Mouse (Mus musculus): ENCODE measurements around the gene Gm10718.
"Not testable (repeated sequence)": the region's sequence is repeated elsewhere in the genome, so short reads cannot be mapped to it uniquely, and the experiment has no call there.

Gm10718 gene

DNA sequence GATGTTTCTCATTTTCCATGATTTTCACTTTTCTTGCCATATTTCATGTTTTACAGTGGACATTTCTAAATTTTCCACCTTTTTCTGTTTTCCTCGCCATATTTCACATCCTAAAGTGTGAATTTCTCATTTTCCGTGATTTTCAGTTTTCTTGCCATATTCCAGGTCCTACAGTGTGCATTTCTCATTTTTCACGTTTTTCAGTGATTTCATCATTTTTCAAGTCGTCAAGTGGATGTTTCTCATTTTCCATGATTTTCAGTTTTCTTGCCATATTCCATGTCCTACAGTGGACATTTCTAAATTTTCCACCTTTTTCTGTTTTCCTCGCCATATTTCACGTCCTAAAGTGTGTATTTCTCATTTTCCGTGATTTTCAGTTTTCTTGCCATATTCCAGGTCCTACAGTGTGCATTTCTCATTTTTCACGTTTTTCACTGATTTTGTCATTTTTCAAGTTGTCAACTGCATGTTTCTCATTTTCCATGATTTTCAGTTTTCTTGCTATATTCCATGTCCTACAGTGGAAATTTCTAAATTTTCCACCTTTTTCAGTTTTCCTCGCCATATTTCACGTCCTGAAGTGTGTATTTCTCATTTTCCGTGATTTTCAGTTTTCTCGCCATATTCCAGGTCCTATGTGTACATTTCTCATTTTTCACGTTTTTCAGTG is at the start of gene Gm10718:
Gene Gm10718 (plus strand): TSS at position 236 of the 673 bp plus-strand sequence.
- DNase-seq (ENCODE audit: low read depth, low spot score), result not testable (repeated sequence)

DNA sequence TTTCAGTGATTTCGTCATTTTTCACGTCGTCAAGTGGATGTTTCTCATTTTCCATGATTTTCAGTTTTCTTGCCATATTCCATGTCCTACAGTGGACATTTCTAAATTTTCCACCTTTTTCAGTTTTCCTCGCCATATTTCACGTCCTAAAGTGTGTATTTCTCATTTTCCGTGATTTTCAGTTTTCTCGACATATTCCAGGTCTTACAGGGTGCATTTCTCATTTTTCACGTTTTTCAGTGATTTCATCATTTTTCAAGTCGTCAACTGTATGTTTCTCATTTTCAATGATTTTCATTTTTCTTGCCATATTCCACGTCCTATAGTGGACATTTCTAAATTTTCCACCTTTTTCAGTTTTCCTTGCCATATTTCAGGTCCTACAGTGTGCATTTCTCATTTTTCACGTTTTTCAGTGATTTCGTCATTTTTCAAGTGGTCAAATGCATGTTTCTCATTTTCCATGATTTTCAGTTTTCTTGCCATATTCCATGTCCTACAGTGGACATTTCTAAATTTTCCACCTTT is 22.8 kb upstream of the Gm10718 start, which contains the start of gene Gm10722:
Gene Gm10722 (plus strand): TSS at position 478 of the 528 bp plus-strand sequence.
- peak; percentile 56 for DNase-seq (ENCODE audit: low read depth, low spot score)

DNA sequence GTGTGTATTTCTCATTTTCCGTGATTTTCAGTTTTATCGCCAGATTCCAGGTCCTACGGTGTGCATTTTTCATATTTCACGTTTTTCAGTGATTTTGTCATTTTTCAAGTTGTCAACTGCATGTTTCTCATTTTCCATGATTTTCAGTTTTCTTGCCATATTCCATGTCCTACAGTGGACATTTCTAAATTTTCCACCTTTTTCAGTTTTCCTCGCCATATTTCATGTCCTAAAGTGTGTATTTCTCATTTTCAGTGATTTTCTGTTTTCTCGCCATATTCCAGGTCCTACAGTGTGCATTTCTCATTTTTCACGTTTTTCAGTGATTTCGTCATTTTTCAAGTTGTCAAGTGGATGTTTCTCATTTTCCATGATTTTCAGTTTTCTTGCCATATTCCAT is 22.3 kb upstream of the Gm10718 start:
- not testable (repeated sequence) for DNase-seq (ENCODE audit: low read depth, low spot score)

DNA sequence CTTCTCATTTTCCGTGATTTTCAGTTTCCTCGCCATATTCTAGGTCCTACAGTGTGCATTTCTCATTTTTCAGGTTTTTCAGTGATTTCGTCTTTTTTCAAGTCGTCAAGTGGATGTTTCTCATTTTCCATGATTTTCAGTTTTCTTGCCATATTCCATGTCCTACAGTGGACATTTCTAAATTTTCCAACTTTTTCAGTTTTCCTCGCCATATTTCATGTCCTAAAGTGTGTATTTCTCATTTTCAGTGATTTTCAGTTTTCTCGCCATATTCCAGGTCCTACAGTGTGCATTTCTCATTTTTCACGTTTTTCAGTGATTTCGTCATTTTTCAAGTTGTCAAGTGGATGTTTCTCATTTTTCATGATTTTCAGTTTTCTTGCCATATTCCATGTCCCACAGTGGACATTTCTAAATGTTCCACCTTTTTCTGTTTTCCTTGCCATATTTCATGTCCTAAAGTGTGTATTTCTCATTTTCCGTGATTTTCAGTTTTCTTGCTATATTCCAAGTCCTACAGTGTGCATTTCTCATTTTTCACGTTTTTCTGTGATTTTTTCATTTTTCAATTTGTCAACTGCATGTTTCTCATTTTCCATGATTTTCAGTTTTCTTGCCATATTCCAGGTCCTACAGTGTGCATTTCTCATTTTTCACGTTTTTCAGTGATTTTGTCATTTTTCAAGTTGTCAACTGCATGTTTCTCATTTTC is 21.2 kb upstream of the Gm10718 start:
- DNase-seq (ENCODE audit: low read depth, low spot score), result peak; percentile 14

DNA sequence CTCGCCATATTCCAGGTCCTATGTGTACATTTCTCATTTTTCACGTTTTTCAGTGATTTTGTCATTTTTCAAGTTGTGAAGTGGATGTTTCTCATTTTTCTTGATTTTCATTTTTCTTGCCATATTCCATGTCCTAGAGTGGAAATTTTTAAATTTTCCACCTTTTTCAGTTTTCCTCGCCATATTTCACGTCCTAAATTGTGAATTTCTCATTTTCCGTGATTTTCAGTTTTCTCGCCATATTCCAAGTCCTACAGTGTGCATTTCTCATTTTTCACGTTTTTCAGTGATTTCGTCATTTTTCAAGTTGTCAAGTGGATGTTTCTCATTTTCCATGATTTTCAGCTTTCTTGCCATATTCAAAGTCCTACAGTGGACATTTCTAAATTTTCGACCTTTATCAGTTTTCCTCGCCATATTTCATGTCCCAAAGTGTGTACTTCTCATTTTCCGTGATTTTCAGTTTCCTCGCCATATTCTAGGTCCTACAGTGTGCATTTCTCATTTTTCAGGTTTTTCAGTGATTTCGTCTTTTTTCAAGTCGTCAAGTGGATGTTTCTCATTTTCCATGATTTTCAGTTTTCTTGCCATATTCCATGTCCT is 20.5 kb upstream of the Gm10718 start, which contains the start of gene Gm11168:
Gene Gm11168 (plus strand): TSS at position 553 of the 603 bp plus-strand sequence.
- DNase-seq (ENCODE audit: low read depth, low spot score), result not testable (repeated sequence)

DNA sequence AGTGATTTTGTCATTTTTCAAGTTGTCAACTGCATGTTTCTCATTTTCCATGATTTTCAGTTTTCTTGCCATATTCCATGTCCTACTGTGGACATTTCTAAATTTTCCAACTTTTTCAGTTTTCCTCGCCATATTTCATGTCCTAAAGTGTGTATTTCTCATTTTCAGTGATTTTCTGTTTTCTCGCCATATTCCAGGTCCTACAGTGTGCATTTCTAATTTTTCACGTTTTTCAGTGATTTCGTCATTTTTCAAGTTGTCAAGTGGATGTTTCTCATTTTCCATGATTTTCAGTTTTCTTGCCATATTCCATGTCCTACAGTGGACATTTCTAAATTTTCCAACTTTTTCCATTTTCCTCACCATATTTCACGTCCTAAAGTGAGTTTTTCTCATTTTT is 17.2 kb upstream of the Gm10718 start:
- DNase-seq (ENCODE audit: low read depth, low spot score), result not testable (repeated sequence)

DNA sequence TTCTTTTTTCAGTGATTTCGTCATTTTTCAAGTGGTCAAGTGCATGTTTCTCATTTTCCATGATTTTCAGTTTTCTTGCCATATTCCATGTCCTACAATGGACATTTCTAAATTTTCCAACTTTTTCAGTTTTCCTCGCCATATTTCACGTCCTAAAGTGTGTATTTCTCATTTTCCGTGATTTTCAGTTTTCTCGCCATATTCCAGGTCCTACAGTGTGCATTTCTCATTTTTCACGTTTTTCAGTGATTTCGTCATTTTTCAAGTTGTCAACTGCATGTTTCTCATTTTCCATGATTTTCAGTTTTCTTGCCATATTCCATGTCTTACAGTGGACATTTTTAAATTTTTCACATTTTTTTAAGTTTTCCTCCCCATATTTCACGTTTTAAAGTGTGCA is 16.7 kb upstream of the Gm10718 start:
- not testable (repeated sequence) for DNase-seq (ENCODE audit: low read depth, low spot score)

DNA sequence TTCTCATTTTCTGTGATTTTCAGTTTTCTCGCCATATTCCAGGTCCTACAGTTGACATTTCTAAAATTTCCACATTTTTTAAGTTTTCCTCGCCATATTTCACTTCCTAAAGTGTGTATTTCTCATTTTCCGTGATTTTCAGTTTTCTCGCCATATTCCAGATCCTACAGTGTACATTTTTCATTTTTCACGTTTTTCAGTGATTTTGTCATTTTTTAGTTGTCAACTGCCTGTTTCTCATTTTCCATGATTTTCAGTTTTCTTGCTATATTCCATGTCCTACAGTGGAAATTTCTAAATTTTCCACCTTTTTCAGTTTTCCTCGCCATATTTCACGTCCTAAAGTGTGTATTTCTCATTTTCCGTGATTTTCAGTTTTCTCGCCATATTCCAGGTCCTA is 16.1 kb upstream of the Gm10718 start:
- DNase-seq (ENCODE audit: low read depth, low spot score), result peak; percentile 31

DNA sequence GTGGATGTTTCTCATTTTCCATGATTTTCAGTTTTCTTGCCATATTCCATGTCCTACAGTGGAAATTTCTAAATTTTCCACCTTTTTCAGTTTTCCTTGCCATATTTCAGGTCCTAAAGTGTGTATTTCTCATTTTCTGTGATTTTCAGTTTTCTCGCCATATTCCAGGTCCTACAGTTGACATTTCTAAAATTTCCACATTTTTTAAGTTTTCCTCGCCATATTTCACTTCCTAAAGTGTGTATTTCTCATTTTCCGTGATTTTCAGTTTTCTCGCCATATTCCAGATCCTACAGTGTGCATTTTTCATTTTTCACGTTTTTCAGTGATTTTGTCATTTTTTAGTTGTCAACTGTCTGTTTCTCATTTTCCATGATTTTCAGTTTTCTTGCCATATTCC is 14.0 kb upstream of the Gm10718 start:
- DNase-seq (ENCODE audit: low read depth, low spot score), result not testable (repeated sequence)

DNA sequence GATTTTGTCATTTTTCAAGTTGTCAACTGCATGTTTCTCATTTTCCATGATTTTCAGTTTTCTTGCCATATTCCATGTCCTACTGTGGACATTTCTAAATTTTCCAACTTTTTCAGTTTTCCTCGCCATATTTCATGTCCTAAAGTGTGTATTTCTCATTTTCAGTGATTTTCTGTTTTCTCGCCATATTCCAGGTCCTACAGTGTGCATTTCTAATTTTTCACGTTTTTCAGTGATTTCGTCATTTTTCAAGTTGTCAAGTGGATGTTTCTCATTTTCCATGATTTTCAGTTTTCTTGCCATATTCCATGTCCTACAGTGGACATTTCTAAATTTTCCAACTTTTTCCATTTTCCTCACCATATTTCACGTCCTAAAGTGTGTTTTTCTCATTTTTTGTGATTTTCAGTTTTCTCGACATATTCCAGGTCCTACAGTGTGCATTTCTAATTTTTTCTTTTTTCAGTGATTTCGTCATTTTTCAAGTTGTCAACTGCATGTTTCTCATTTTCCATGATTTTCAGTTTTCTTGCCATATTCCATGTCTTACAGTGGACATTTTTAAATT is 11.2 kb upstream of the Gm10718 start:
- not testable (repeated sequence) for DNase-seq (ENCODE audit: low read depth, low spot score)

DNA sequence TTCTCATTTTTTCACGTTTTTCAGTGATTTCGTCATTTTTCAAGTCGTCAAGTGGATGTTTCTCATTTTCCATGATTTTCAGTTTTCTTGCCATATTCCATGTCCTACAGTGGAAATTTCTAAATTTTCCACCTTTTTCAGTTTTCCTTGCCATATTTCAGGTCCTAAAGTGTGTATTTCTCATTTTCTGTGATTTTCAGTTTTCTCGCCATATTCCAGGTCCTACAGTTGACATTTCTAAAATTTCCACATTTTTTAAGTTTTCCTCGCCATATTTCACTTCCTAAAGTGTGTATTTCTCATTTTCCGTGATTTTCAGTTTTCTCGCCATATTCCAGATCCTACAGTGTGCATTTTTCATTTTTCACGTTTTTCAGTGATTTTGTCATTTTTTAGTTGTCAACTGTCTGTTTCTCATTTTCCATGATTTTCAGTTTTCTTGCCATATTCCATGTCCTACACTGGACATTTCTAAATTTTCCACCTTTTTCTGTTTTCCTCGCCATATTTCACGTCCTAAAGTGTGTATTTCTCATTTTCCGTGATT is 10.5 kb upstream of the Gm10718 start, which contains the start of gene Gm10721:
Gene Gm10721 (plus strand): TSS at position 408 of the 547 bp plus-strand sequence.
- DNase-seq (ENCODE audit: low read depth, low spot score), result not testable (repeated sequence)

DNA sequence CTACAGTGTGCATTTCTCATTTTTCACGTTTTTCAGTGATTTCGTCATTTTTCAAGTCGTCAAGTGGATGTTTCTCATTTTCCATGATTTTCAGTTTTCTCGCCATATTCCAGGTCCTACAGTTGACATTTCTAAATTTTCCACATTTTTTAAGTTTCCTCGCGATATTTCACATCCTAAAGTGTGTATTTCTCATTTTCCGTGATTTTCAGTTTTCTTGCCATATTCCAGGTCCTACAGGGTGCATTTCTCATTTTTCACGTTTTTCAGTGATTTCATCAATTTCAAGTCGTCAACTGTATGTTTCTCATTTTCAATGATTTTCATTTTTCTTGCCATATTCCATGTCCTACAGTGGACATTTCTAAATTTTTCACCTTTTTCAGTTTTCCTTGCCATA is 8.0 kb upstream of the Gm10718 start, which contains the start of gene Gm10720:
Gene Gm10720 (plus strand): TSS at position 301 of the 400 bp plus-strand sequence.
- DNase-seq (ENCODE audit: low read depth, low spot score), result not testable (repeated sequence)

DNA sequence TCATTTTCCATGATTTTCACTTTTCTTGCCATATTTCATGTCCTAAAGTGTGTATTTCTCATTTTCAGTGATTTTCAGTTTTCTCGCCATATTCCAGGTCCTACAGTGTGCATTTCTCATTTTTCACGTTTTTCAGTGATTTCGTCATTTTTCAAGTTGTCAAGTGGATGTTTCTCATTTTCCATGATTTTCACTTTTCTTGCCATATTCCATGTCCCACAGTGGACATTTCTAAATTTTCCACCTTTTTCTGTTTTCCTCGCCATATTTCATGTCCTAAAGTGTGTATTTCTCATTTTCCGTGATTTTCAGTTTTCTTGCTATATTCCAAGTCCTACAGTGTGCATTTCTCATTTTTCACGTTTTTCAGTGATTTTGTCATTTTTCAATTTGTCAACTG is 7.5 kb upstream of the Gm10718 start:
- not testable (repeated sequence) for DNase-seq (ENCODE audit: low read depth, low spot score)

DNA sequence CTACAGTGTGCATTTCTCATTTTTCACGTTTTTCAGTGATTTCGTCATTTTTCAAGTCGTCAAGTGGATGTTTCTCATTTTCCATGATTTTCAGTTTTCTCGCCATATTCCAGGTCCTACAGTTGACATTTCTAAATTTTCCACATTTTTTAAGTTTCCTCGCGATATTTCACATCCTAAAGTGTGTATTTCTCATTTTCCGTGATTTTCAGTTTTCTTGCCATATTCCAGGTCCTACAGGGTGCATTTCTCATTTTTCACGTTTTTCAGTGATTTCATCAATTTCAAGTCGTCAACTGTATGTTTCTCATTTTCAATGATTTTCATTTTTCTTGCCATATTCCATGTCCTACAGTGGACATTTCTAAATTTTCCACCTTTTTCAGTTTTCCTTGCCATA is 6.2 kb upstream of the Gm10718 start, which contains the start of gene Gm10719:
Gene Gm10719 (plus strand): TSS at position 301 of the 400 bp plus-strand sequence.
- DNase-seq (ENCODE audit: low read depth, low spot score), result not testable (repeated sequence)

DNA sequence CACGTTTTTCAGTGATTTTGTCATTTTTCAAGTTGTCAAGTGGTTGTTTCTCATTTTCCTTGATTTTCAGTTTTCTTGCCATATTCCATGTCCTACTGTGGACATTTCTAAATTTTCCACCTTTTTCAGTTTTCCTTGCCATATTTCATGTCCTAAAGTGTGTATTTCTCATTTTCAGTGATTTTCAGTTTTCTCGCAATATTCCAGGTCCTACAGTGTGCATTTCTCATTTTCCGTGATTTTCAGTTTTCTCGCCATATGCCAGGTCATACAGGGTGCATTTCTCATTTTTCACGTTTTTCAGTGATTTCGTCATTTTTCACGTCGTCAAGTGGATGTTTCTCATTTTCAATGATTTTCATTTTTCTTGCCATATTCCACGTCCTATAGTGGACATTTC is 4.4 kb upstream of the Gm10718 start:
- DNase-seq (ENCODE audit: low read depth, low spot score), result not testable (repeated sequence)

DNA sequence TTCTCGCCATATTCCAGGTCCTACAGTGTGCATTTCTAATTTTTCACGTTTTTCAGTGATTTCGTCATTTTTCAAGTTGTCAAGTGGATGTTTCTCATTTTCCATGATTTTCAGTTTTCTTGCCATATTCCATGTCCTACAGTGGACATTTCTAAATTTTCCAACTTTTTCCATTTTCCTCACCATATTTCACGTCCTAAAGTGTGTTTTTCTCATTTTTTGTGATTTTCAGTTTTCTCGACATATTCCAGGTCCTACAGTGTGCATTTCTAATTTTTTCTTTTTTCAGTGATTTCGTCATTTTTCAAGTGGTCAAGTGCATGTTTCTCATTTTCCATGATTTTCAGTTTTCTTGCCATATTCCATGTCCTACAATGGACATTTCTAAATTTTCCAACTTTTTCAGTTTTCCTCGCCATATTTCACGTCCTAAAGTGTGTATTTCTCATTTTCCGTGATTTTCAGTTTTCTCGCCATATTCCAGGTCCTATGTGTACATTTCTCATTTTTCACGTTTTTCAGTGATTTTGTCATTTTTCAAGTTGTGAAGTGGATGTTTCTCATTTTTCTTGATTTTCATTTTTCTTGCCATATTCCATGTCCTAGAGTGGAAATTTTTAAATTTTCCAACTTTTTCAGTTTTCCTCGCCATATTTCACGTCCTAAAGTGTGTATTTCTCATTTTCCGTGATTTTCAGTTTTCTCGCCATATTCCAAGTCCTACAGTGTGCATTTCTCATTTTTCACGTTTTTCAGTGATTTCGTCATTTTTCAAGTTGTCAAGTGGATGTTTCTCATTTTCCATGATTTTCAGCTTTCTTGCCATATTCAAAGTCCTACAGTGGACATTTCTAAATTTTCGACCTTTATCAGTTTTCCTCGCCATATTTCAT is 3.3 kb upstream of the Gm10718 start:
- DNase-seq (ENCODE audit: low read depth, low spot score), result not testable (repeated sequence)

DNA sequence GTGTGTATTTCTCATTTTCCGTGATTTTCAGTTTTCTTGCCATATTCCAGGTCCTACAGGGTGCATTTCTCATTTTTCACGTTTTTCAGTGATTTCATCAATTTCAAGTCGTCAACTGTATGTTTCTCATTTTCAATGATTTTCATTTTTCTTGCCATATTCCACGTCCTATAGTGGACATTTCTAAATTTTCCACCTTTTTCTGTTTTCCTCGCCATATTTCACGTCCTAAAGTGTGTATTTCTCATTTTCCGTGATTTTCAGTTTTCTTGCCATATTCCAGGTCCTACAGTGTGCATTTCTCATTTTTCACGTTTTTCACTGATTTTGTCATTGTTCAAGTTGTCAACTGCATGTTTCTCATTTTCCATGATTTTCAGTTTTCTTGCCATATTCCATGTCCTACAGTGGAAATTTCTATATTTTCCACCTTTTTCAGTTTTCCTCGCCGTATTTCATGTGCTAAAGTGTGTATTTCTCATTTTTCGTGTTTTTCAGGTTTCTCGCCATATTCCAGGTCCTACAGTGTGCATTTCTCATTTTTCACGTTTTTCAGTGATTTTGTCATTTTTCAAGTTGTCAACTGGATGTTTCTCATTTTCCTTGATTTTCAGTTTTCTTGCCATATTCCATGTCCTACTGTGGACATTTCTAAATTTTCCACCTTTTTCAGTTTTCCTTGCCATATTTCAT is 885 bp upstream of the Gm10718 start:
- peak; percentile 29 for DNase-seq (ENCODE audit: low read depth, low spot score)

DNA sequence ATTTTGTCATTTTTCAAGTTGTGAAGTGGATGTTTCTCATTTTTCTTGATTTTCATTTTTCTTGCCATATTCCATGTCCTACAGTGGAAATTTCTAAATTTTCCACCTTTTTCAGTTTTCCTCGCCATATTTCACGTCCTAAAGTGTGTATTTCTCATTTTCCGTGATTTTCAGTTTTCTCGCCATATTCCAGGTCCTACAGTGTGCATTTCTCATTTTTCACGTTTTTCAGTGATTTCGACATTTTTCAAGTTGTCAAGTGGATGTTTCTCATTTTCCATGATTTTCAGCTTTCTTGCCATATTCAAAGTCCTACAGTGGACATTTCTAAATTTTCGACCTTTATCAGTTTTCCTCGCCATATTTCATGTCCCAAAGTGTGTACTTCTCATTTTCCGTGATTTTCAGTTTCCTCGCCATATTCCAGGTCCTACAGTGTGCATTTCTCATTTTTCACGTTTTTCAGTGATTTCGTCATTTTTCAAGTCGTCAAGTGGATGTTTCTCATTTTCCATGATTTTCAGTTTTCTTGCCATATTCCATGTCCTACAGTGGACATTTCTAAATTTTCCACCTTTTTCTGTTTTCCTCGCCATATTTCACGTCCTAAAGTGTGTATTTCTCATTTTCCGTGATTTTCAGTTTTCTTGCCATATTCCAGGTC is 770 bp downstream of the Gm10718 start:
- DNase-seq (ENCODE audit: low read depth, low spot score), result not testable (repeated sequence)

DNA sequence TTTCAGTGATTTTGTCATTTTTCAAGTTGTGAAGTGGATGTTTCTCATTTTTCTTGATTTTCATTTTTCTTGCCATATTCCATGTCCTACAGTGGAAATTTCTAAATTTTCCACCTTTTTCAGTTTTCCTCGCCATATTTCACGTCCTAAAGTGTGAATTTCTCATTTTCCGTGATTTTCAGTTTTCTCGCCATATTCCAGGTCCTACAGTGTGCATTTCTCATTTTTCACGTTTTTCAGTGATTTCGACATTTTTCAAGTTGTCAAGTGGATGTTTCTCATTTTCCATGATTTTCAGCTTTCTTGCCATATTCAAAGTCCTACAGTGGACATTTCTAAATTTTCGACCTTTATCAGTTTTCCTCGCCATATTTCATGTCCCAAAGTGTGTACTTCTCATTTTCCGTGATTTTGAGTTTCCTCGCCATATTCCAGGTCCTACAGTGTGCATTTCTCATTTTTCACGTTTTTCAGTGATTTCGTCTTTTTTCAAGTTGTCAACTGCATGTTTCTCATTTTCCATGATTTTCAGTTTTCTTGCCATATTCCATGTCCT is 1.6 kb downstream of the Gm10718 start, which contains the start of gene Gm10717:
Gene Gm10717 (plus strand): TSS at position 506 of the 556 bp plus-strand sequence.
- not testable (repeated sequence) for DNase-seq (ENCODE audit: low read depth, low spot score)
